Mouse (Mus musculus) hindbrain, embryonic 13.5 days (tissue): Measurements from ENCODE around the gene Siglecg. TPM values are rescaled to one million over a fixed set of nuclear protein-coding genes. Genes with fewer than 3 reads are reported as not detected.

Source experiments
- microRNA-seq: library from miRNA; unstranded; fragments of <30 nt; microRNA quantifications from one replicate; pipeline ENCODE4, GENCODE M21; 2016
- polyA plus RNA-seq: library from polyadenylated mRNA; unstranded; fragments of >200 nt; fragmentation: Nextera tagmentation; extraction: Ambion mirVana; gene quantifications from 2 replicates; pipeline ENCODE4 v1.2.1, GENCODE M21; 2015

Gene Siglecg
- polyA plus RNA-seq, 1 experiment from 2014 or later: not detected

Small RNA genes lying within 50 kb of the gene (microRNA-seq; reads per million reads assigned to microRNA genes)
- gene Mir7051: not detected

Other genes starting within 250 kb of the Siglecg start
- gene Zfp715, start 94.9 kb upstream of the Siglecg start, polyA plus RNA-seq: 17.9 and 18.3 TPM in 2 replicates
- 0.08 and 0.21 TPM in 2 replicates for gene Siglecf, start 56.9 kb upstream of the Siglecg start, polyA plus RNA-seq
- not detected in 2 replicates for gene Lim2, start 19.5 kb downstream of the Siglecg start, polyA plus RNA-seq
- 0.26 TPM in 1 of 2 replicates, not detected in the other for gene Nkg7, start 28.9 kb downstream of the Siglecg start, polyA plus RNA-seq
- not detected in 2 replicates for gene Cldnd2, start 32.6 kb downstream of the Siglecg start, polyA plus RNA-seq
- 149 and 154 TPM in 2 replicates for gene Etfb, start 35.9 kb downstream of the Siglecg start, polyA plus RNA-seq
- gene Gm45233, start 35.9 kb downstream of the Siglecg start, polyA plus RNA-seq: 0.39 TPM in 2 replicates
- gene Vsig10l, start 54.9 kb downstream of the Siglecg start, polyA plus RNA-seq: 9.6 and 10.8 TPM in 2 replicates
- gene Iglon5, start 81.9 kb downstream of the Siglecg start, polyA plus RNA-seq: 7.3 and 7.8 TPM in 2 replicates
- not detected in 2 replicates for gene 4931406B18Rik, start 97.7 kb downstream of the Siglecg start, polyA plus RNA-seq
- 0.71 and 0.91 TPM in 2 replicates for gene Cd33, start 136.2 kb downstream of the Siglecg start, polyA plus RNA-seq
- gene Zfp658, start 154.1 kb downstream of the Siglecg start, polyA plus RNA-seq: 8.5 and 10.0 TPM in 2 replicates
- gene Zfp719, start 171.4 kb downstream of the Siglecg start, polyA plus RNA-seq: 15.1 and 15.5 TPM in 2 replicates
- gene Zfp819, start 199.0 kb downstream of the Siglecg start, polyA plus RNA-seq: 0.43 and 0.56 TPM in 2 replicates
- not detected in 2 replicates for gene Ceacam18, start 226.5 kb downstream of the Siglecg start, polyA plus RNA-seq